Mouse (Mus musculus): ENCODE data around the gene Olfm1. TPM values are rescaled to one million over a fixed set of nuclear protein-coding genes. Genes with fewer than 3 reads are reported as not detected.

Gene Olfm1
- polyA plus RNA-seq, 1 experiment from 2014 or later, result 21.8 TPM

DNA sequence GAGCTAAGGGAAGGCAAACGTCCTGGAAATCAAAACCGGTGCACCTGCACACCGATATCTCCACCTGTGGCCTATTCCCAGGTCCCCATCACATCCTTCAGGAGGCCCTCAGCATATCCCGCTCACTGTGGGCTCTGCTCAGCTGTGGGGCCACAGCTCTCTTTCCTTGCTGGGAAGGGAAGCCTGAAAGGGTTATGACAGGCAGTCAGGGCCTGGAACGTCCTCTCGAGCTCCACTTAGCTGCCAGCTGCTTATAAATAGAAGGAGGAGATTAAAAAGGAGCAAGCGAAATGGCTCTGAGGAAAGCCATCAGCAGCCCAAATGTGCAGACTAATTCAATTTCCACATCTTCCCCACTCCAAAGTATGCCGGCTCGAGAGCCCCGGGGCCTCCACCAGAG is 86.1 kb downstream of the Olfm1 start:
- Histone ChIP-seq H3K4me2 (replicated peaks) (no peak overlapping the region), H3K27me3 (replicated peaks) (no peaks in the 10 kb centered on the region), H3K9me3 (no peaks in the 10 kb centered on the region), H3K27ac (no peak overlapping the region), H3K4me3 (replicated peaks) (no peak overlapping the region), H3K36me3 (no peaks in the 10 kb centered on the region), H3K9ac (no peak overlapping the region), H3K4me1 (replicated peaks) (peaks cover 13% of the 10 kb centered on the region; the same call in 1 of the 2 replicates)
- ATAC-seq, result no peak
- WGBS, result 71% methylated on average over 10 of the region's 10 CpGs

Other genes with a start within 250 kb of the Olfm1 start
- gene Fcnb, start 108.1 kb upstream of the Olfm1 start, polyA plus RNA-seq (2015; fragmentation: Nextera tagmentation; extraction: Ambion mirVana), result 0.40 and 1.3 TPM in 2 replicates